Mouse (Mus musculus): ENCODE measurements around the gene Spag7.

- TF ChIP-seq POLR2A (IDR thresholded peaks at IDR 0.05; ENCODE audit: insufficient read depth, low read length) (no peak), EP300 (IDR thresholded peaks at IDR 0.05; ENCODE audit: insufficient read depth, low read depth, low read length) (no peak), CTCF (IDR thresholded peaks at IDR 0.05; ENCODE audit: low read depth, low read length) (no peak)
Observed at GRCm38 (mm10) chr11:70683640-70684039, 14.4 kb upstream of the Spag7 start.
